Mouse (Mus musculus) forelimb bud, embryonic 11.5 days (tissue): ENCODE measurements around the gene Rad51b.

ENCODE experiments used
- DNase-seq: peaks from one replicate; pipeline ENCODE4 v3.0.0-alpha.2; 2012; ENCODE audit warnings: low read depth, low spot score

Rad51b gene

DNA sequence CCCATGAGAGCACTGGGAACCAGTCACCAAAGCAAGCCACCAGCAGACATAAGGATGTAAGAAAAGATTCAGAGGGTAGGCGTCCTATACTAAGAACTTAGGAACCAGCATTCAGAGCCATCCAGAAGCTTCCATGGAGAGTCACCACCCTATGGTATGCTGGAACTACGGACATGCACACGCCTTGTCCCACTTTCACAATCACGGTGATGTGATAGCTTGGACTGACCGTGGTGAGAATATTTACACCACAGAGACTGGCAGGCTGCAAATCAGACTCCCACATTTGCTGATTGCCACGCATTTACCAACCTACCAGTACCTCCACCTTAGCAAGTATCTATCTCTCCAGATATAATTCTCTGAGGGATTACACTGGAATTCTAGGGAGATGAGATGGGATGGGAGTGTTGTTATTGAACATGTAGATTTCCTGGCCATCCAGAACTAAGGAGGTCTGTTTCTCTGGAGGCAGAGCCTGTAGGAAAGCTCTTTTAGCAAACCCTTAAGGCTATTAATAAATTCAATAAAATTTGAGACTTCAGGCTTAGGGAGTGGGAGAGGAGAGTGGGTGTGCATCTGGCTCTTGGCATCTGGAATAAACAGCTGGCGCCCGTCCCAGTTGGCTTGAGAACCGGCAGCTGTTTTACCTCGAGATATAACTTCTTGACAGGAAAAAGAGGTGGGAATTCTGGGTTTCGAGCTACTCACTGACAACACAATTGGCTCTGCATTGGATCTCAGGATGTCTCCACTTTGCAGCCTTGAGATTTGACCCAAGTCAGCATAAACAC is 559.2 kb downstream of the Rad51b start:
- DNase-seq: no peak

DNA sequence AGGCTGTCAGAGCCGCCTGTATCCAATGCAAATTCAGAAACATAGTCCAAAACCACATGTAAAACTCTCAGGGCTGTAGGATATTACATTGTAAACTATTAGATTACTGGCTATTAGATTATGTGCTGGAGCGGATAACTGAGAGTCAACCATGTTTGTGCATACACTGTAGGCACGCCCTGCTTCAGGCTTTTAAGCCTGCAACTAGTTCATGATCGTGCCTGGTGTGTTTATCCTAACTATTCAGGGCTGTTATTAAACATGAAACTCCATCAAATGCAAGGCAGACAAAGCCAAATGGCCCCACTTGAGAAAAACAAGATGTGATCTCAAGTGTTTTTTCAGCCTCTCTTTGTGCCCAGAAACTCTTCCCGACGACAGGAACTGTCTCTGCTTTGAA is 560.6 kb downstream of the Rad51b start:
- DNase-seq: no peak

GRCm38 (mm10) chr12:79858336-79858735 is 561.3 kb downstream of the Rad51b start:
- DNase-seq: no peak

DNA sequence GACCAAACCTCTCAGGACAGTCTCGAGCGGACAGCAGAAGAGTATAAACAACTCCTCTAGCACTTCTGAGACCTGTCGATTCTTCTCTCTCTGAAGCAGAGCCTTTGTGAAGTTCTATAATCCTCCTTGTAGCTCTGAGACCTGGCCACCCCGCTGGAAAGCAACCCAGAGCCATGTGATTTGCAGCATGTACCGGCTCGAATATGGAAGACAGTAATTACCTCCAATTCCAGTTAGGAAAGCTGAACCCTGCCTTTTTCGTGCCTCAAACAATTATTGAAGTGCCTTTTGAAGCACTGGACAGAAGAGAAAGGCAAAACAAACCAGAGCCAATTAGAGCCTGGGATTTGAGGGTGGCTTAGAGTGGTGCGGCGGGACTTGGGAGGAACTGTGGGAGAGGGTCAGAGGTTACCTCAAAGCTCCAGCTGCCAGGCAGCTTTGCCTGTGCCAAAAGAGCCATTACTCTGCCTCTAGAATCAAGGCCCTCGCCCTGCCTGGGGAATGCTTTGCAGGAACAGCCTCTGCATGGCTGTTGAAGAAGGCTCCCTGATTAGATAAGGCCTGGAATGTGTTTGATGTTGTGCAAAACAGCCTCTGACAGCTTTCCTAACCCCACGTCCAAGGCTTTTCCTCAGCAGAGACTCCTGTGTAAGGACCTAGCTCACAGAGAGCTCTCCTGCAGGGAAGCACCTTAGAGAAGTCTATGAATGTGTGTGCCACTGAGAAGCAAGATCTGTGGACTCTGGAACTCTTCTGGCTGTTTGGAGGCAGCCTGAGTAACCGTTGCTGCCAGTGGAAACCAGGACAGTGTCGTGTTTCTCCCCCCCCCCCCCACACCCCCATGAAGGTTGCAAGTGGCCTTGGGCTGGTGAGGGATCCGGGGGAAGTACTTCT is 562.5 kb downstream of the Rad51b start:
- peak; percentile 52 for DNase-seq

GRCm38 (mm10) chr12:79860248-79860555 is 563.1 kb downstream of the Rad51b start:
- DNase-seq: no peak
